Mouse (Mus musculus): ENCODE measurements around the gene Tmcc3.

Tmcc3 gene

GRCm38 (mm10) chr10:94631541-94632113, 319.9 kb downstream of the Tmcc3 start:
- no peak for DNase-seq (ENCODE audit: low spot score in 2 of 2)

GRCm38 (mm10) chr10:94632245-94632644, 320.5 kb downstream of the Tmcc3 start:
- DNase-seq (ENCODE audit: low spot score in 2 of 2): no peak

- DNase-seq (ENCODE audit: low spot score in 2 of 2): no peak
Observed at GRCm38 (mm10) chr10:94638599-94638998, 326.9 kb downstream of the Tmcc3 start.

GRCm38 (mm10) chr10:94639281-94639680, 327.5 kb downstream of the Tmcc3 start:
- DNase-seq (ENCODE audit: low spot score in 2 of 2): no peak

- no peak for DNase-seq (ENCODE audit: low spot score in 2 of 2)
Observed at GRCm38 (mm10) chr10:94640067-94640466, 328.3 kb downstream of the Tmcc3 start.
